In genomic region chr5:111804542-111804941, GRCm38 (mm10) we compare ENCODE assay signal across 25 mouse cellular contexts.
DNase-seq lines count a peak whose midpoint lies in the region; ATAC-seq and TF ChIP-seq lines count a peak whose summit lies in the region.
"Had no signal": no experiment of that assay in that cellular context is flagged by ENCODE, and none has a peak within 500 bp of the region (broad histone marks: within the 10 kb centered on the region; RNA-seq: fewer than 3 reads in every experiment).

No protein-coding gene starts in this region.

- peak overlapping the region; percentile 28; the same call in 1 of the 2 replicates for H3K27ac ChIP-seq in limb, embryonic 15.5 days
- no peak overlapping the region for H3K27ac ChIP-seq in limb, embryonic 10.5 days
- 0 out of 2 replicates have a peak overlapping the region, but pooled peaks have one; percentile 22 for H3K27ac ChIP-seq in embryonic facial prominence, embryonic 13.5 days
- peak overlapping the region; percentile 84 for H3K27ac ChIP-seq in gastrocnemius, adult 2 months
- H3K27ac ChIP-seq in stomach, embryonic 15.5 days: peak overlapping the region; percentile 37
- H3K27ac ChIP-seq in hindbrain, postnatal 0 days: no peak overlapping the region
- H3K27ac ChIP-seq: heart, embryonic 13.5 days; midbrain, embryonic 13.5 days had no signal

- 44% methylated on average over 6 of the region's 6 CpGs for WGBS in limb, embryonic 15.5 days
- 75% methylated on average over 6 of the region's 6 CpGs for WGBS in limb, embryonic 10.5 days
- 44% methylated on average over 6 of the region's 6 CpGs for WGBS in embryonic facial prominence, embryonic 13.5 days
- WGBS in stomach, embryonic 15.5 days: 42% methylated on average over 6 of the region's 6 CpGs
- WGBS in hindbrain, postnatal 0 days: 71% methylated on average over 6 of the region's 6 CpGs

- H3K27me3 ChIP-seq in limb, embryonic 15.5 days: 0 out of 2 replicates have a peak, but pooled peaks cover 7% of the 10 kb centered on the region
- peaks cover 84% of the 10 kb centered on the region for H3K27me3 ChIP-seq in limb, embryonic 10.5 days (ENCODE audit: low read depth, poor library complexity, severe bottlenecking)
- peaks cover 6% of the 10 kb centered on the region; the same call in 1 of the 2 replicates for H3K27me3 ChIP-seq in embryonic facial prominence, embryonic 13.5 days
- no peaks in the 10 kb centered on the region for H3K27me3 ChIP-seq in stomach, embryonic 15.5 days (replicated peaks)
- H3K27me3 ChIP-seq in hindbrain, postnatal 0 days (ENCODE audit: insufficient read depth, low read length): no peaks in the 10 kb centered on the region
- H3K27me3 ChIP-seq: Patski had no signal

- no peak for TF ChIP-seq CTCF in gastrocnemius, adult 2 months (IDR thresholded peaks at IDR 0.05)
- TF ChIP-seq CTCF in hindbrain, postnatal 0 days (IDR thresholded peaks at IDR 0.05; ENCODE audit: low read depth): no peak

- no peaks in the 10 kb centered on the region for H3K9me3 ChIP-seq in limb, embryonic 15.5 days
- no peaks in the 10 kb centered on the region for H3K9me3 ChIP-seq in limb, embryonic 10.5 days (replicated peaks)
- H3K9me3 ChIP-seq in embryonic facial prominence, embryonic 13.5 days: no peaks in the 10 kb centered on the region
- H3K9me3 ChIP-seq in stomach, embryonic 15.5 days: no peaks in the 10 kb centered on the region
- no peaks in the 10 kb centered on the region for H3K9me3 ChIP-seq in hindbrain, postnatal 0 days (ENCODE audit: low read length)
- H3K9me3 ChIP-seq: heart, embryonic 13.5 days; midbrain, embryonic 13.5 days had no signal

- no peaks in the 10 kb centered on the region for H3K36me3 ChIP-seq in limb, embryonic 15.5 days
- H3K36me3 ChIP-seq in limb, embryonic 10.5 days: no peaks in the 10 kb centered on the region
- H3K36me3 ChIP-seq in embryonic facial prominence, embryonic 13.5 days: no peaks in the 10 kb centered on the region
- H3K36me3 ChIP-seq in stomach, embryonic 15.5 days: no peaks in the 10 kb centered on the region
- H3K36me3 ChIP-seq in hindbrain, postnatal 0 days (ENCODE audit: insufficient read depth, low read length): no peaks in the 10 kb centered on the region
- H3K36me3 ChIP-seq: heart, embryonic 13.5 days; midbrain, embryonic 13.5 days had no signal

- ATAC-seq in limb, embryonic 15.5 days (ENCODE audit: insufficient number of reproducible peaks, low FRiP score, low TSS enrichment, low read depth): no peak
- ATAC-seq in embryonic facial prominence, embryonic 13.5 days (ENCODE audit: insufficient number of reproducible peaks, insufficient read depth, low FRiP score, low TSS enrichment, low read depth): no peak
- ATAC-seq in stomach, embryonic 15.5 days (ENCODE audit: insufficient read depth, low FRiP score, low read depth): no peak
- ATAC-seq in hindbrain, postnatal 0 days: no peak
- ATAC-seq: activated CD4-positive, CD25-positive, alpha-beta regulatory T cell, adult 4 months; forebrain, embryonic 14.5 days; hindbrain, embryonic 16.5 days; intestine, postnatal 0 days; midbrain, embryonic 13.5 days; Patski had no signal

- DNase-seq in limb, embryonic 10.5 days (ENCODE audit: low spot score): no peak
- DNase-seq in gastrocnemius, adult 2 months: peak; percentile 79
- no peak for DNase-seq in layer of hippocampus, postnatal 36 days
- DNase-seq in hindbrain, postnatal 0 days (ENCODE audit: low spot score): no peak
- DNase-seq in cerebellum, postnatal 25 days: no peak
- DNase-seq: adrenal gland, postnatal 25 days; cerebellum, adult 11 months; cerebellum, postnatal 14 days; embryo, embryonic 11 days; kidney, postnatal 10 days; liver; lung, postnatal 10 days; right cerebral cortex, postnatal 25 days; thymus, postnatal 4 days had no signal

- H3K4me1 ChIP-seq in limb, embryonic 15.5 days: peaks cover 58% of the 10 kb centered on the region
- peaks cover 61% of the 10 kb centered on the region for H3K4me1 ChIP-seq in limb, embryonic 10.5 days
- H3K4me1 ChIP-seq in embryonic facial prominence, embryonic 13.5 days: peaks cover 64% of the 10 kb centered on the region
- H3K4me1 ChIP-seq in stomach, embryonic 15.5 days: peaks cover 20% of the 10 kb centered on the region; the same call in 1 of the 2 replicates
- peaks cover 9% of the 10 kb centered on the region for H3K4me1 ChIP-seq in hindbrain, postnatal 0 days (ENCODE audit: insufficient read depth, low read length)

- intact Hi-C loops in gastrocnemius, adult 2 months (cut with DNase I): loop anchor here (5.0 kb wide), 1 partner anchor 387 kb away; the partner anchor contains the start of gene Mn1

- no peak overlapping the region for H3K9ac ChIP-seq in limb, embryonic 15.5 days
- H3K9ac ChIP-seq in embryonic facial prominence, embryonic 13.5 days: no peak overlapping the region
- H3K9ac ChIP-seq in stomach, embryonic 15.5 days: no peak overlapping the region
- H3K9ac ChIP-seq in hindbrain, postnatal 0 days (replicated peaks; ENCODE audit: low read length): no peak overlapping the region
- H3K9ac ChIP-seq: heart, embryonic 13.5 days; midbrain, embryonic 13.5 days had no signal

- no peak overlapping the region for H3K4me2 ChIP-seq in limb, embryonic 15.5 days
- H3K4me2 ChIP-seq in embryonic facial prominence, embryonic 13.5 days: no peak overlapping the region
- H3K4me2 ChIP-seq in stomach, embryonic 15.5 days: no peak overlapping the region
- no peak overlapping the region for H3K4me2 ChIP-seq in hindbrain, postnatal 0 days (ENCODE audit: low read depth, low read length)
- H3K4me2 ChIP-seq: heart, embryonic 13.5 days; midbrain, embryonic 13.5 days had no signal

- H3K4me3 ChIP-seq in limb, embryonic 15.5 days: no peak overlapping the region
- no peak overlapping the region for H3K4me3 ChIP-seq in limb, embryonic 10.5 days
- no peak overlapping the region for H3K4me3 ChIP-seq in embryonic facial prominence, embryonic 13.5 days
- H3K4me3 ChIP-seq in gastrocnemius, adult 2 months: no peak overlapping the region
- no peak overlapping the region for H3K4me3 ChIP-seq in stomach, embryonic 15.5 days (replicated peaks)
- H3K4me3 ChIP-seq in hindbrain, postnatal 0 days (ENCODE audit: low read length): no peak overlapping the region
- H3K4me3 ChIP-seq: erythroblast, embryonic 14.5 days; heart, embryonic 13.5 days; midbrain, embryonic 13.5 days had no signal

Comparison
In these comparisons a context has a peak if more than half of its experiments do, and no peak if none do; other contexts are left out.
1. H3K27ac ChIP-seq: peak in limb, embryonic 15.5 days (single experiment), embryonic facial prominence, embryonic 13.5 days (single experiment), gastrocnemius, adult 2 months (single experiment) and stomach, embryonic 15.5 days (single experiment); none in limb, embryonic 10.5 days (single experiment) and hindbrain, postnatal 0 days (single experiment).